ENCODE assay signal across 8 mouse cellular contexts in genomic region chr5:52833761-52834274, GRCm38 (mm10). TPM values are rescaled to one million over a fixed set of nuclear protein-coding genes. Genes with fewer than 3 reads are reported as not detected.
A peak's percentile ranks its signal among the peaks of the same experiment; 100 is the strongest.
DNase-seq lines count a peak whose midpoint lies in the region; ATAC-seq and TF ChIP-seq lines count a peak whose summit lies in the region.

Anapc4 (plus strand) TSS chr5:52834012.

- H3K27me3 ChIP-seq in megakaryocyte, embryonic 14.5 days (replicated peaks) = no peaks in the 10 kb centered on the region

- peaks cover 3% of the 10 kb centered on the region for H3K4me1 ChIP-seq in cortical plate, adult 2 months (ENCODE audit: control insufficient read depth, insufficient read depth, low read length)
- H3K4me1 ChIP-seq in megakaryocyte, embryonic 14.5 days = peaks cover 33% of the 10 kb centered on the region

- TF ChIP-seq CTCF in cortical plate, adult 2 months (IDR thresholded peaks at IDR 0.05; ENCODE audit: extremely low read depth, insufficient read depth, low read length) = no peak

- H3K4me3 ChIP-seq in cortical plate, adult 2 months (ENCODE audit: insufficient read depth, low read length) = peak within 1 kb of the TSS; percentile 83
- H3K4me3 ChIP-seq in megakaryocyte, embryonic 14.5 days (replicated peaks) = peak within 1 kb of the TSS; percentile 95

- DNase-seq in gastrocnemius, adult 8-10 months (ENCODE audit: low spot score in 2 of 2) = peak; percentile 100
- DNase-seq in hindlimb bud, embryonic 11.5 days (ENCODE audit: extremely low spot score, low read depth, low spot score) = peak; percentile 86
- DNase-seq in left cerebral cortex, adult 8-10 months (ENCODE audit: low spot score in 2 of 2) = peak; percentile 95 to 99
- peak; percentile 99 to 100 for DNase-seq in right cerebral cortex, postnatal 10 days (ENCODE audit: low spot score in 2 of 2)
- peak; percentile 99 for DNase-seq in urinary bladder, postnatal 25 days (ENCODE audit: low spot score)

- H3K36me3 ChIP-seq in megakaryocyte, embryonic 14.5 days (replicated peaks; ENCODE audit: low read length) = peaks cover 29% of the 10 kb centered on the region

- peak within 1 kb of the TSS; percentile 43 for H3K27ac ChIP-seq in cortical plate, adult 2 months (ENCODE audit: insufficient read depth, low read length)

- peak; percentile 66 for TF ChIP-seq POLR2A in cortical plate, adult 2 months (IDR thresholded peaks at IDR 0.05; ENCODE audit: extremely low read depth, insufficient read depth, low read length)

- H3K9me3 ChIP-seq in megakaryocyte, embryonic 14.5 days = 0 out of 2 replicates have a peak, but pooled peaks cover 4% of the 10 kb centered on the region

- peak; percentile 94 for ATAC-seq in activated CD4-positive, CD25-positive, alpha-beta regulatory T cell, adult 4 months

RNA-seq across cellular contexts. Expression of gene Anapc4, which starts in this region (rescaled TPM):
- polyA plus RNA-seq in activated CD4-positive, CD25-positive, alpha-beta regulatory T cell, adult 4 months (2017; shearing (Covaris generic)) = 10 to 100 TPM; 68.8 to 78.4 TPM
- polyA plus RNA-seq in cortical plate, adult 2 months (2012; rRNA removed) = 98.5 and 114 TPM in 2 replicates
- total RNA-seq in gastrocnemius, adult 8-10 months (2022) = 10 to 100 TPM; 24.9 to 35.0 (median 28.4) TPM
- 10 to 100 TPM; 57.3 to 74.1 (median 67.4) TPM for total RNA-seq in left cerebral cortex, adult 8-10 months (2022)
- polyA plus RNA-seq in megakaryocyte, embryonic 14.5 days (2012; ENCODE audit: insufficient read depth, low replicate concordance) = 2.4 and 4.8 TPM in 2 replicates

Comparison
In these comparisons a context has a peak if more than half of its experiments do, and no peak if none do; other contexts are left out.
1. Peak in every context shown above with its lines: DNase-seq, ATAC-seq, H3K4me3 ChIP-seq and H3K27ac ChIP-seq.
2. RNA of gene Anapc4 (polyA plus RNA-seq): 98.5 to 114 TPM in cortical plate, adult 2 months and 68.8 to 78.4 TPM in activated CD4-positive, CD25-positive, alpha-beta regulatory T cell, adult 4 months; 2.4 to 4.8 TPM in megakaryocyte, embryonic 14.5 days; every median in the first group is over 10 times any median in the second.